Mouse (Mus musculus) liver, embryonic 14.5 days (tissue): ENCODE results near the gene Snrpf. TPM values are rescaled to one million over a fixed set of nuclear protein-coding genes. Genes with fewer than 3 reads are reported as not detected.

Experiments used
- ATAC-seq: fragments of 200-750 bp; cut with Nextera tagmentation; 2 replicates; pipeline ENCODE4 v1.8.0; 2017; ENCODE audit warnings: moderate number of reproducible peaks, mild to moderate bottlenecking, moderate library complexity; ENCODE audit not compliant: insufficient read depth
- DNase-seq, 3 experiments: peaks; one replicate each; pipeline ENCODE4 v3.0.0-alpha.2; 2012 to 2013; ENCODE audit warnings: low read depth in 3 of 3, low spot score in 3 of 3
- H3K27ac ChIP-seq: fragments of 300-500 bp; sonication (generic); 2 replicates; pipeline ENCODE4 v1.5.1; 2014; ENCODE audit warnings: moderate library complexity, mild to moderate bottlenecking, control low read depth, inconsistent platforms
- H3K27me3 ChIP-seq: fragments of 300-500 bp; sonication (generic); 2 replicates; pipeline ENCODE4 v1.6.1; 2014; ENCODE audit warnings: mild to moderate bottlenecking, low read length, moderate library complexity; ENCODE audit not compliant: control insufficient read depth, insufficient read depth
- H3K36me3 ChIP-seq: fragments of 300-500 bp; sonication (generic); replicated peaks from 2 replicates; pipeline ENCODE4 v1.6.1; 2014; ENCODE audit warnings: low read depth; ENCODE audit not compliant: control insufficient read depth, insufficient read depth
- H3K4me1 ChIP-seq, 2 experiments: fragments of 200-500 bp in 1 of 2; fragments of 300-500 bp in 1 of 2; sonication (generic) in 1 of 2; replicated peaks; 2 replicates each; pipeline ENCODE4 v1.6.1; 2012 to 2014; ENCODE audit warnings: antibody characterized with exemption in 1 of 2, inconsistent platforms in 1 of 2, low read length in 1 of 2; ENCODE audit not compliant: control insufficient read depth in 2 of 2, insufficient read depth in 2 of 2
- H3K4me2 ChIP-seq: fragments of 300-500 bp; sonication (generic); 2 replicates; pipeline ENCODE4 v1.6.1; 2014; ENCODE audit warnings: low read depth, mild to moderate bottlenecking, control low read depth, moderate library complexity
- H3K4me3 ChIP-seq, 2 experiments: fragments of 200-500 bp in 1 of 2; fragments of 300-500 bp in 1 of 2; sonication (generic) in 1 of 2; 2 replicates each; pipeline ENCODE4 v1.5.1; 2012 to 2014; ENCODE audit warnings: low read depth in 2 of 2, low read length in 2 of 2, mild to moderate bottlenecking in 2 of 2, control low read depth in 1 of 2, inconsistent platforms in 1 of 2, moderate library complexity in 1 of 2; ENCODE audit not compliant: insufficient read depth in 1 of 2
- H3K9ac ChIP-seq: fragments of 300-500 bp; sonication (generic); replicated peaks from 2 replicates; pipeline ENCODE4 v1.6.1; 2014; ENCODE audit warnings: mild to moderate bottlenecking, control low read depth, moderate library complexity
- H3K9me3 ChIP-seq: fragments of 300-500 bp; sonication (generic); 2 replicates; pipeline ENCODE4 v1.6.1; 2016; ENCODE audit warnings: low read length, mixed read lengths; ENCODE audit not compliant: control insufficient read depth
- CTCF ChIP-seq: IDR thresholded peaks from 2 replicates; pipeline ENCODE4 v1.5.1; 2016; ENCODE audit warnings: antibody characterized with exemption, low read depth, control low read depth
- EP300 ChIP-seq: IDR thresholded peaks from 2 replicates; pipeline ENCODE4 v1.6.1; 2016; ENCODE audit warnings: antibody characterized with exemption, low read depth
- WGBS: fragments of 180-500 bp; shearing (Covaris S2); extraction: QIAGEN DNeasy Blood & Tissue Kit; methylation state at CpG from one replicate; pipeline ENCODE4 v1.1.7; 2014; ENCODE audit not compliant: insufficient replicate concordance; 5-methylcytosine and 5-hydroxymethylcytosine counted together
- polyA plus RNA-seq, 2 experiments: library from polyadenylated mRNA; depleted of rRNA in 1 of 2; stranded (reverse) in 1 of 2; unstranded in 1 of 2; fragments of >200 nt; fragmentation: Nextera tagmentation in 1 of 2; extraction: Ambion mirVana in 1 of 2; gene quantifications; 2 replicates each; pipeline versions ENCODE4 v1.2.1 to v1.2.3; 2012 to 2014

Snrpf gene
- polyA plus RNA-seq, 2 experiments = 85.5 to 104 TPM

GRCm38 (mm10) chr10:93540431-93541210 is 48.9 kb downstream of the Snrpf start, which contains the start of gene Ccdc38:
Gene Ccdc38 (plus strand): TSS chr10:93540632.
- ATAC-seq (no peak), DNase-seq (no peak)
- Histone ChIP-seq H3K9me3 (no peaks in the 10 kb centered on the region), H3K4me3 (peak within 1 kb of the TSS; percentile 41 to 53), H3K4me1 (peaks cover 0 to 11% of the 10 kb centered on the region in 2 experiments; a peak in 2 of 4 replicates), H3K4me2 (peak within 1 kb of the TSS; percentile 65), H3K27me3 (no peaks in the 10 kb centered on the region), H3K27ac (no peak within 1 kb of the TSS), H3K9ac (peak within 1 kb of the TSS; percentile 19), H3K36me3 (no peaks in the 10 kb centered on the region)
- 54% methylated on average over 17 of the region's 17 CpGs for WGBS
- TF ChIP-seq CTCF (no peak), EP300 (no peak)

- DNase-seq (peak; percentile 41 to 58 (median 45)), ATAC-seq (peak; percentile 76)
- Histone ChIP-seq H3K4me1 (peaks cover 0 to 12% of the 10 kb centered on the region in 2 experiments; a peak in 2 of 4 replicates), H3K9ac (peak within 1 kb of the TSS; percentile 19), H3K27ac (no peak within 1 kb of the TSS), H3K4me3 (peak within 1 kb of the TSS; percentile 41 to 53), H3K36me3 (no peaks in the 10 kb centered on the region), H3K27me3 (no peaks in the 10 kb centered on the region), H3K4me2 (peak within 1 kb of the TSS; percentile 65), H3K9me3 (no peaks in the 10 kb centered on the region)
- TF ChIP-seq CTCF (peak; percentile 85), EP300 (no peak)
- WGBS = 2% methylated on average over 35 of the region's 35 CpGs
These were observed 49.6 kb downstream of the Snrpf start, which contains the start of gene Amdhd1 for GRCm38 (mm10) chr10:93539775-93540430. Gene Amdhd1 (minus strand): TSS chr10:93540033.

DNA sequence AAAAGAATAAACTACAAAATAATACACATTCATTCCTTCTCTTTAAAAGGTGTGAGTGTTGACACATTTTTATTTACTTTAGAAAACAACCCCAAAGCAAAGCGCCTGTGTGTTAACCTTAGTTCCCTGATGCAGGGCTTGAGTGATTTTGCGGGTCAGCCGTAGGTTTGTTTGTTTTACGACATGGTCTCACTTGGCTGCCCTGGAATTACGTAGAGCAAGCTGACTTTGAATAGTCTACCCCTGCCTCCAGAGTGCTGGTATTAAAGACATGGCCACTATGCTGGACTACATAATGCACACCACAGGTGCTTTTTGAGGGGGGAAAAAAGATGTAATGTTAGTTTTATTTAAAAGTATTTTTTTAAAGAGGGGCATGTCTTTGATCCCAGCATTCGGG is 50.7 kb downstream of the Snrpf start:
- 66% methylated on average over 6 of the region's 6 CpGs for WGBS
- peaks cover 0 to 10% of the 10 kb centered on the region in 2 experiments; a peak in 2 of 4 replicates for H3K4me1 ChIP-seq
- H3K27ac ChIP-seq = no peak overlapping the region
- H3K36me3 ChIP-seq = no peaks in the 10 kb centered on the region
- no peak for TF ChIP-seq EP300
- no peak for TF ChIP-seq CTCF
- H3K4me2 ChIP-seq = peak overlapping the region; percentile 3; the same call in 1 of the 2 replicates
- DNase-seq (no peak), ATAC-seq (no peak)
- H3K9ac ChIP-seq = no peak overlapping the region
- no peaks in the 10 kb centered on the region for H3K27me3 ChIP-seq
- H3K4me3 ChIP-seq = no peak overlapping the region
- no peaks in the 10 kb centered on the region for H3K9me3 ChIP-seq

DNA sequence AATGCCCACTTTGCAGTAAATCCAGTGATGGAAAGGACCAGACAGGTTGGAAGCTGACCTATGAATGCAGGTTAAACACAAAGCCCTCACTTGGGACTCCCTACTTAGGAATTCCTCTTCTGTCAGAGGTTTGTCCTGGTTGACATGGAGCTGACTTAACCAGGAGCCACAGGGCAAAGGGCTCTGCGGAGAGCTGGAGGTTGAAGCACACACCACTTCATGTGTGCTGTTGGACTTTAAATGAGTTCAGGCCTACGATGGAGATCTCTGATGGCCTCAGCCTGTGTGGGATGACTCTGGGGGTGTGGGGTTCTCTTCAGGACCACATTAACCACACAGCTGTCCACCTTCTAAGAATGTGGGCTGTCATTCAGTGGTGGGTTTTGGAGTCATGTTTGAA is 51.2 kb downstream of the Snrpf start:
- 48% methylated on average over 2 of the region's 2 CpGs for WGBS
- H3K4me1 ChIP-seq = peaks cover 0 to 10% of the 10 kb centered on the region in 2 experiments; a peak in 2 of 4 replicates
- no peaks in the 10 kb centered on the region for H3K36me3 ChIP-seq
- H3K4me3 ChIP-seq = no peak overlapping the region
- H3K9me3 ChIP-seq = no peaks in the 10 kb centered on the region
- no peak overlapping the region for H3K27ac ChIP-seq
- no peak for TF ChIP-seq CTCF
- no peak overlapping the region for H3K9ac ChIP-seq
- DNase-seq (no peak), ATAC-seq (no peak)
- no peaks in the 10 kb centered on the region for H3K27me3 ChIP-seq
- no peak overlapping the region; the same call in 1 of the 2 replicates for H3K4me2 ChIP-seq

Other genes with a start within 250 kb of the Snrpf start
- gene Lta4h, start 136.3 kb downstream of the Snrpf start, polyA plus RNA-seq (2012; rRNA removed) = 24.9 and 41.0 TPM in 2 replicates
- gene Lta4h, start 136.3 kb downstream of the Snrpf start, polyA plus RNA-seq (2014; fragmentation: Nextera tagmentation; extraction: Ambion mirVana) = 63.4 and 65.8 TPM in 2 replicates
- gene Hal, start 100.9 kb downstream of the Snrpf start, polyA plus RNA-seq (2012; rRNA removed) = 1.5 and 2.1 TPM in 2 replicates
- gene Hal, start 100.9 kb downstream of the Snrpf start, polyA plus RNA-seq (2014; fragmentation: Nextera tagmentation; extraction: Ambion mirVana) = 4.7 and 5.6 TPM in 2 replicates
- gene Amdhd1, start 49.7 kb downstream of the Snrpf start, polyA plus RNA-seq (2012; rRNA removed) = 4.1 and 5.7 TPM in 2 replicates
- gene Amdhd1, start 49.7 kb downstream of the Snrpf start, polyA plus RNA-seq (2014; fragmentation: Nextera tagmentation; extraction: Ambion mirVana) = 9.7 and 10.1 TPM in 2 replicates
- gene Ccdc38, start 49.1 kb downstream of the Snrpf start, polyA plus RNA-seq (2012; rRNA removed) = 0.02 TPM in 1 of 2 replicates, not detected in the other
- gene Ccdc38, start 49.1 kb downstream of the Snrpf start, polyA plus RNA-seq (2014; fragmentation: Nextera tagmentation; extraction: Ambion mirVana) = 0.09 and 0.15 TPM in 2 replicates
- 0.44 and 0.52 TPM in 2 replicates for gene Ntn4, start 51.0 kb upstream of the Snrpf start, polyA plus RNA-seq (2012; rRNA removed)
- gene Ntn4, start 51.0 kb upstream of the Snrpf start, polyA plus RNA-seq (2014; fragmentation: Nextera tagmentation; extraction: Ambion mirVana) = 0.05 and 0.11 TPM in 2 replicates
- gene Usp44, start 241.8 kb upstream of the Snrpf start, polyA plus RNA-seq (2012; rRNA removed) = 0.98 and 1.5 TPM in 2 replicates
- gene Usp44, start 241.8 kb upstream of the Snrpf start, polyA plus RNA-seq (2014; fragmentation: Nextera tagmentation; extraction: Ambion mirVana) = 1.5 and 2.2 TPM in 2 replicates